Mouse (Mus musculus): Measurements from ENCODE around the gene Grid1. TPM values are rescaled to one million over a fixed set of nuclear protein-coding genes. Genes with fewer than 3 reads are reported as not detected.

Grid1 gene
- polyA plus RNA-seq, 1 experiment = not detected

GRCm38 (mm10) chr14:35309201-35309600 lies 489.3 kb downstream of the Grid1 start:
- Histone ChIP-seq H3K4me1 (ENCODE audit: control insufficient read depth, insufficient read depth, low read length) (no peaks in the 10 kb centered on the region), H3K27ac (ENCODE audit: insufficient read depth, low read length) (no peak overlapping the region), H3K4me3 (ENCODE audit: insufficient read depth, low read length) (no peak overlapping the region)
- TF ChIP-seq CTCF (IDR thresholded peaks at IDR 0.05; ENCODE audit: borderline replicate concordance, insufficient read depth, low read length) (no peak), POLR2A (IDR thresholded peaks at IDR 0.05; ENCODE audit: low read depth, low read length) (no peak)

- no peak overlapping the region for H3K4me3 ChIP-seq (ENCODE audit: insufficient read depth, low read length)
- no peak for TF ChIP-seq POLR2A (IDR thresholded peaks at IDR 0.05; ENCODE audit: low read depth, low read length)
- TF ChIP-seq CTCF (IDR thresholded peaks at IDR 0.05; ENCODE audit: borderline replicate concordance, insufficient read depth, low read length) = no peak
- no peak overlapping the region for H3K27ac ChIP-seq (ENCODE audit: insufficient read depth, low read length)
- H3K4me1 ChIP-seq (ENCODE audit: control insufficient read depth, insufficient read depth, low read length) = no peaks in the 10 kb centered on the region
These were observed 493.7 kb downstream of the Grid1 start for GRCm38 (mm10) chr14:35313380-35314299.

GRCm38 (mm10) chr14:35326306-35326705 lies 506.4 kb downstream of the Grid1 start:
- Histone ChIP-seq H3K4me1 (ENCODE audit: control insufficient read depth, insufficient read depth, low read length) (no peaks in the 10 kb centered on the region), H3K27ac (ENCODE audit: insufficient read depth, low read length) (no peak overlapping the region), H3K4me3 (ENCODE audit: insufficient read depth, low read length) (no peak overlapping the region)
- no peak for TF ChIP-seq CTCF (IDR thresholded peaks at IDR 0.05; ENCODE audit: borderline replicate concordance, insufficient read depth, low read length)
- no peak for TF ChIP-seq POLR2A (IDR thresholded peaks at IDR 0.05; ENCODE audit: low read depth, low read length)

- H3K4me3 ChIP-seq (ENCODE audit: insufficient read depth, low read length) = no peak overlapping the region
- TF ChIP-seq POLR2A (IDR thresholded peaks at IDR 0.05; ENCODE audit: low read depth, low read length) (no peak), CTCF (IDR thresholded peaks at IDR 0.05; ENCODE audit: borderline replicate concordance, insufficient read depth, low read length) (no peak)
- no peak overlapping the region for H3K27ac ChIP-seq (ENCODE audit: insufficient read depth, low read length)
These were observed 516.7 kb downstream of the Grid1 start for GRCm38 (mm10) chr14:35336561-35336960.

GRCm38 (mm10) chr14:35356011-35356410 lies 536.1 kb downstream of the Grid1 start:
- H3K4me3 ChIP-seq (ENCODE audit: insufficient read depth, low read length) = no peak overlapping the region
- no peaks in the 10 kb centered on the region for H3K4me1 ChIP-seq (ENCODE audit: control insufficient read depth, insufficient read depth, low read length)
- H3K27ac ChIP-seq (ENCODE audit: insufficient read depth, low read length) = no peak overlapping the region
- no peak for TF ChIP-seq CTCF (IDR thresholded peaks at IDR 0.05; ENCODE audit: borderline replicate concordance, insufficient read depth, low read length)

More at GRCm38 (mm10) chr14:35336561-35336960, 516.7 kb downstream of the Grid1 start:
- H3K4me1 ChIP-seq (ENCODE audit: control insufficient read depth, insufficient read depth, low read length) = no peaks in the 10 kb centered on the region

- TF ChIP-seq POLR2A (IDR thresholded peaks at IDR 0.05; ENCODE audit: low read depth, low read length) (no peak), CTCF (IDR thresholded peaks at IDR 0.05; ENCODE audit: borderline replicate concordance, insufficient read depth, low read length) (no peak)
- no peak overlapping the region for H3K27ac ChIP-seq (ENCODE audit: insufficient read depth, low read length)
- H3K4me1 ChIP-seq (ENCODE audit: control insufficient read depth, insufficient read depth, low read length) = no peaks in the 10 kb centered on the region
- no peak overlapping the region for H3K4me3 ChIP-seq (ENCODE audit: insufficient read depth, low read length)
These were observed 536.7 kb downstream of the Grid1 start for GRCm38 (mm10) chr14:35356480-35357085.

- Histone ChIP-seq H3K4me1 (ENCODE audit: control insufficient read depth, insufficient read depth, low read length) (no peaks in the 10 kb centered on the region), H3K27ac (ENCODE audit: insufficient read depth, low read length) (no peak overlapping the region), H3K4me3 (ENCODE audit: insufficient read depth, low read length) (no peak overlapping the region)
- TF ChIP-seq POLR2A (IDR thresholded peaks at IDR 0.05; ENCODE audit: low read depth, low read length) (no peak), CTCF (IDR thresholded peaks at IDR 0.05; ENCODE audit: borderline replicate concordance, insufficient read depth, low read length) (no peak)
These were observed 538.4 kb downstream of the Grid1 start for GRCm38 (mm10) chr14:35358136-35358821.

GRCm38 (mm10) chr14:35365177-35365944 lies 545.5 kb downstream of the Grid1 start:
- TF ChIP-seq CTCF (IDR thresholded peaks at IDR 0.05; ENCODE audit: borderline replicate concordance, insufficient read depth, low read length) (no peak), POLR2A (IDR thresholded peaks at IDR 0.05; ENCODE audit: low read depth, low read length) (no peak)

GRCm38 (mm10) chr14:35374374-35374773 lies 554.5 kb downstream of the Grid1 start:
- H3K4me3 ChIP-seq (ENCODE audit: insufficient read depth, low read length) = no peak overlapping the region
- no peaks in the 10 kb centered on the region for H3K4me1 ChIP-seq (ENCODE audit: control insufficient read depth, insufficient read depth, low read length)
- no peak overlapping the region for H3K27ac ChIP-seq (ENCODE audit: insufficient read depth, low read length)
- TF ChIP-seq POLR2A (IDR thresholded peaks at IDR 0.05; ENCODE audit: low read depth, low read length) (no peak), CTCF (IDR thresholded peaks at IDR 0.05; ENCODE audit: borderline replicate concordance, insufficient read depth, low read length) (no peak)

More at GRCm38 (mm10) chr14:35365177-35365944, 545.5 kb downstream of the Grid1 start:
- Histone ChIP-seq H3K27ac (ENCODE audit: insufficient read depth, low read length) (no peak overlapping the region), H3K4me1 (ENCODE audit: control insufficient read depth, insufficient read depth, low read length) (no peaks in the 10 kb centered on the region), H3K4me3 (ENCODE audit: insufficient read depth, low read length) (no peak overlapping the region)

All from embryonic fibroblast, embryonic 13.5 days (primary cell).